Mouse (Mus musculus) stomach, embryonic 15.5 days (tissue): ENCODE results near the gene Foxk1. TPM values are rescaled to one million over a fixed set of nuclear protein-coding genes. Genes with fewer than 3 reads are reported as not detected.

ENCODE experiments used
- ATAC-seq: fragments of 200-750 bp; cut with Nextera tagmentation; 2 replicates; pipeline ENCODE4 v1.8.0; 2017; ENCODE audit warnings: low read depth, moderate number of reproducible peaks, moderate TSS enrichment; ENCODE audit not compliant: insufficient read depth, low FRiP score
- H3K27ac ChIP-seq: fragments of 300-500 bp; sonication (generic); 2 replicates; pipeline ENCODE4 v1.5.1; 2015; ENCODE audit warnings: mild to moderate bottlenecking, inconsistent platforms
- H3K27me3 ChIP-seq: fragments of 300-500 bp; sonication (generic); replicated peaks from 2 replicates; pipeline ENCODE4 v1.6.1; 2015; ENCODE audit warnings: inconsistent platforms
- H3K36me3 ChIP-seq: fragments of 300-500 bp; sonication (generic); 2 replicates; pipeline ENCODE4 v1.6.1; 2015; ENCODE audit warnings: inconsistent platforms
- H3K4me1 ChIP-seq: fragments of 300-500 bp; sonication (generic); 2 replicates; pipeline ENCODE4 v1.6.1; 2015; ENCODE audit warnings: inconsistent platforms
- H3K4me2 ChIP-seq: fragments of 300-500 bp; sonication (generic); 2 replicates; pipeline ENCODE4 v1.6.1; 2015; ENCODE audit warnings: mild to moderate bottlenecking, inconsistent platforms
- H3K4me3 ChIP-seq: fragments of 300-500 bp; sonication (generic); replicated peaks from 2 replicates; pipeline ENCODE4 v1.5.1; 2015; ENCODE audit warnings: inconsistent platforms
- H3K9ac ChIP-seq: fragments of 300-500 bp; sonication (generic); 2 replicates; pipeline ENCODE4 v1.6.1; 2015; ENCODE audit warnings: inconsistent platforms
- H3K9me3 ChIP-seq: fragments of 300-500 bp; sonication (generic); 2 replicates; pipeline ENCODE4 v1.6.1; 2016; ENCODE audit warnings: inconsistent platforms
- WGBS: fragments of 180-500 bp; shearing (Covaris S2); methylation state at CpG from one replicate; pipeline ENCODE4 v1.1.7; 2015; 5-methylcytosine and 5-hydroxymethylcytosine counted together
- polyA plus RNA-seq: library from polyadenylated mRNA; unstranded; fragments of >200 nt; fragmentation: Nextera tagmentation; extraction: Ambion mirVana; gene quantifications from 2 replicates; pipeline ENCODE4 v1.2.1, GENCODE M21; 2015

Foxk1 gene
- polyA plus RNA-seq, 1 experiment from 2014 or later: 5.7 TPM

GRCm38 (mm10) chr5:142394602-142395252, 6.6 kb upstream of the Foxk1 start:
- Histone ChIP-seq H3K27me3 (no peaks in the 10 kb centered on the region), H3K27ac (no peak overlapping the region), H3K9ac (no peak overlapping the region), H3K4me1 (no peaks in the 10 kb centered on the region), H3K4me3 (no peak overlapping the region), H3K4me2 (no peak overlapping the region), H3K9me3 (no peaks in the 10 kb centered on the region), H3K36me3 (no peaks in the 10 kb centered on the region)
- ATAC-seq: no peak
- WGBS: 92% methylated on average over 6 of the region's 6 CpGs

GRCm38 (mm10) chr5:142395909-142396308, 5.4 kb upstream of the Foxk1 start:
- Histone ChIP-seq H3K4me2 (no peak overlapping the region), H3K9ac (no peak overlapping the region), H3K4me3 (no peak overlapping the region), H3K27me3 (no peaks in the 10 kb centered on the region), H3K36me3 (no peaks in the 10 kb centered on the region), H3K9me3 (no peaks in the 10 kb centered on the region), H3K27ac (no peak overlapping the region), H3K4me1 (peaks cover 9% of the 10 kb centered on the region)
- no peak for ATAC-seq
- 53% methylated on average over 5 of the region's 5 CpGs for WGBS

GRCm38 (mm10) chr5:142400181-142400883, 965 bp upstream of the Foxk1 start:
- H3K4me2 ChIP-seq: peak overlapping the region; percentile 89
- peak overlapping the region; percentile 42 for H3K27ac ChIP-seq
- no peaks in the 10 kb centered on the region for H3K36me3 ChIP-seq
- 0 out of 2 replicates have a peak overlapping the region, but pooled peaks have one; percentile 19 for H3K9ac ChIP-seq
- no peaks in the 10 kb centered on the region for H3K27me3 ChIP-seq
- no peaks in the 10 kb centered on the region for H3K9me3 ChIP-seq
- ATAC-seq: 0 out of 2 replicates have a peak, but pooled peaks have one; percentile 5
- H3K4me1 ChIP-seq: peaks cover 38% of the 10 kb centered on the region
- H3K4me3 ChIP-seq: peak overlapping the region; percentile 71
- WGBS: 21% methylated on average over 17 of the region's 17 CpGs

- Histone ChIP-seq H3K4me3 (peak overlapping the region; percentile 71), H3K27me3 (no peaks in the 10 kb centered on the region), H3K27ac (peak overlapping the region; percentile 81), H3K4me1 (peaks cover 51% of the 10 kb centered on the region), H3K4me2 (peak overlapping the region; percentile 89), H3K9me3 (no peaks in the 10 kb centered on the region), H3K9ac (peak overlapping the region; percentile 78), H3K36me3 (no peaks in the 10 kb centered on the region)
- peak; percentile 23; the same call in 1 of the 2 replicates for ATAC-seq
- under 1% methylated on average over 61 of the region's 67 CpGs for WGBS
Measured at GRCm38 (mm10) chr5:142401641-142402625, 636 bp downstream of the Foxk1 start.

- H3K36me3 ChIP-seq: no peaks in the 10 kb centered on the region
- peaks cover 51% of the 10 kb centered on the region for H3K4me1 ChIP-seq
- no peak overlapping the region for H3K27ac ChIP-seq
- peak overlapping the region; percentile 89 for H3K4me2 ChIP-seq
- no peaks in the 10 kb centered on the region for H3K9me3 ChIP-seq
- H3K4me3 ChIP-seq: no peak overlapping the region
- H3K9ac ChIP-seq: no peak overlapping the region
- no peaks in the 10 kb centered on the region for H3K27me3 ChIP-seq
- 51% methylated on average over 3 of the region's 3 CpGs for WGBS
- ATAC-seq: no peak
Measured at GRCm38 (mm10) chr5:142403694-142404093, 2.4 kb downstream of the Foxk1 start.

GRCm38 (mm10) chr5:142404307-142404706, 3.0 kb downstream of the Foxk1 start:
- Histone ChIP-seq H3K9ac (no peak overlapping the region), H3K36me3 (no peaks in the 10 kb centered on the region), H3K4me2 (peak overlapping the region; percentile 89; the same call in 1 of the 2 replicates), H3K4me3 (no peak overlapping the region), H3K27me3 (no peaks in the 10 kb centered on the region), H3K9me3 (no peaks in the 10 kb centered on the region), H3K27ac (no peak overlapping the region), H3K4me1 (peaks cover 51% of the 10 kb centered on the region)
- 75% methylated on average over 1 of the region's 1 CpGs for WGBS
- ATAC-seq: no peak

- Histone ChIP-seq H3K36me3 (no peaks in the 10 kb centered on the region), H3K4me2 (no peak overlapping the region), H3K9me3 (no peaks in the 10 kb centered on the region), H3K4me3 (no peak overlapping the region), H3K9ac (no peak overlapping the region), H3K4me1 (peaks cover 47% of the 10 kb centered on the region), H3K27me3 (no peaks in the 10 kb centered on the region), H3K27ac (no peak overlapping the region)
- ATAC-seq: no peak
- WGBS: 55% methylated on average over 6 of the region's 6 CpGs
Measured at GRCm38 (mm10) chr5:142405426-142405825, 4.1 kb downstream of the Foxk1 start.

GRCm38 (mm10) chr5:142406401-142406800, 5.1 kb downstream of the Foxk1 start:
- no peak overlapping the region for H3K27ac ChIP-seq
- no peak overlapping the region for H3K4me3 ChIP-seq
- no peaks in the 10 kb centered on the region for H3K27me3 ChIP-seq
- ATAC-seq: no peak
- no peak overlapping the region for H3K4me2 ChIP-seq
- 65% methylated on average over 7 of the region's 7 CpGs for WGBS
- no peaks in the 10 kb centered on the region for H3K36me3 ChIP-seq
- no peak overlapping the region for H3K9ac ChIP-seq
- H3K4me1 ChIP-seq: peaks cover 42% of the 10 kb centered on the region
- no peaks in the 10 kb centered on the region for H3K9me3 ChIP-seq

- no peak for ATAC-seq
- no peak overlapping the region for H3K27ac ChIP-seq
- H3K4me3 ChIP-seq: no peak overlapping the region
- no peaks in the 10 kb centered on the region for H3K36me3 ChIP-seq
- no peaks in the 10 kb centered on the region for H3K27me3 ChIP-seq
- WGBS: 56% methylated on average over 11 of the region's 11 CpGs
- peaks cover 42% of the 10 kb centered on the region for H3K4me1 ChIP-seq
- no peaks in the 10 kb centered on the region for H3K9me3 ChIP-seq
- no peak overlapping the region for H3K9ac ChIP-seq
- H3K4me2 ChIP-seq: no peak overlapping the region
Measured at GRCm38 (mm10) chr5:142406937-142407336, 5.6 kb downstream of the Foxk1 start.

- no peaks in the 10 kb centered on the region for H3K9me3 ChIP-seq
- no peaks in the 10 kb centered on the region for H3K27me3 ChIP-seq
- H3K4me3 ChIP-seq: no peak overlapping the region
- H3K36me3 ChIP-seq: no peaks in the 10 kb centered on the region
- no peak overlapping the region for H3K9ac ChIP-seq
- no peak overlapping the region for H3K4me2 ChIP-seq
- no peak overlapping the region for H3K27ac ChIP-seq
- H3K4me1 ChIP-seq: peaks cover 39% of the 10 kb centered on the region
- 72% methylated on average over 7 of the region's 7 CpGs for WGBS
- no peak for ATAC-seq
Measured at GRCm38 (mm10) chr5:142407381-142407780, 6.1 kb downstream of the Foxk1 start.

- peaks cover 24% of the 10 kb centered on the region for H3K4me1 ChIP-seq
- 77% methylated on average over 6 of the region's 6 CpGs for WGBS
- H3K4me2 ChIP-seq: no peak overlapping the region
- ATAC-seq: no peak
- H3K9me3 ChIP-seq: no peaks in the 10 kb centered on the region
- H3K4me3 ChIP-seq: no peak overlapping the region
- H3K27ac ChIP-seq: no peak overlapping the region
- H3K36me3 ChIP-seq: no peaks in the 10 kb centered on the region
- no peak overlapping the region for H3K9ac ChIP-seq
- H3K27me3 ChIP-seq: no peaks in the 10 kb centered on the region
Measured at GRCm38 (mm10) chr5:142409169-142409568, 7.9 kb downstream of the Foxk1 start.
